ENCODE assay signal across 10 mouse cellular contexts in genomic region chr6:38065501-38066122, GRCm38 (mm10). TPM values are rescaled to one million over a fixed set of nuclear protein-coding genes. Genes with fewer than 3 reads are reported as not detected.
DNase-seq lines count a peak whose midpoint lies in the region; ATAC-seq and TF ChIP-seq lines count a peak whose summit lies in the region.
"Had no signal": no experiment of that assay in that cellular context is flagged by ENCODE, and none has a peak within 500 bp of the region (broad histone marks: within the 10 kb centered on the region; RNA-seq: fewer than 3 reads in every experiment).

No protein-coding gene starts in this region.

- H3K36me3 ChIP-seq in hindbrain, postnatal 0 days (ENCODE audit: insufficient read depth, low read length) = no peaks in the 10 kb centered on the region
- H3K36me3 ChIP-seq in midbrain, embryonic 11.5 days (ENCODE audit: control insufficient read depth, insufficient read depth, low read length) = no peaks in the 10 kb centered on the region
- no peaks in the 10 kb centered on the region for H3K36me3 ChIP-seq in intestine, embryonic 15.5 days

- H3K9ac ChIP-seq in hindbrain, postnatal 0 days (replicated peaks; ENCODE audit: low read length) = no peak overlapping the region
- H3K9ac ChIP-seq in midbrain, embryonic 11.5 days (ENCODE audit: low read length) = no peak overlapping the region
- H3K9ac ChIP-seq in intestine, embryonic 15.5 days = no peak overlapping the region

- no peak for TF ChIP-seq POLR2A in lung, adult 2 months (IDR thresholded peaks at IDR 0.05; ENCODE audit: borderline replicate concordance, extremely low read depth, low read depth, low read length)

- no peak for TF ChIP-seq CTCF in lung, adult 2 months (IDR thresholded peaks at IDR 0.05; ENCODE audit: insufficient read depth, low read length)
- TF ChIP-seq CTCF in hindbrain, postnatal 0 days (IDR thresholded peaks at IDR 0.05; ENCODE audit: low read depth) = no peak

- ATAC-seq in hindbrain, postnatal 0 days = peak; percentile 63
- 0 out of 2 replicates have a peak, but pooled peaks have one; percentile 54 for ATAC-seq in midbrain, embryonic 11.5 days (ENCODE audit: low FRiP score)
- ATAC-seq in intestine, embryonic 15.5 days = no peak

- no peaks in the 10 kb centered on the region for H3K9me3 ChIP-seq in hindbrain, postnatal 0 days (ENCODE audit: low read length)
- H3K9me3 ChIP-seq in midbrain, embryonic 11.5 days (ENCODE audit: control insufficient read depth, low read length) = no peaks in the 10 kb centered on the region; the same call in 1 of the 2 replicates
- no peaks in the 10 kb centered on the region for H3K9me3 ChIP-seq in intestine, embryonic 15.5 days

- H3K4me3 ChIP-seq in lung, adult 2 months (replicated peaks; ENCODE audit: extremely low read depth, low read depth, low read length) = peak overlapping the region; percentile 8
- no peak overlapping the region for H3K4me3 ChIP-seq in hindbrain, postnatal 0 days (ENCODE audit: low read length)
- H3K4me3 ChIP-seq in midbrain, embryonic 11.5 days (ENCODE audit: low read depth, low read length) = no peak overlapping the region
- H3K4me3 ChIP-seq in intestine, embryonic 15.5 days (replicated peaks) = no peak overlapping the region

- no peak for DNase-seq in lung, adult 2 months
- DNase-seq in lung, postnatal 25 days (ENCODE audit: low spot score) = no peak
- peak; percentile 54 to 64 for DNase-seq in cerebellum, postnatal 10 days
- DNase-seq in hindbrain, postnatal 0 days (ENCODE audit: low spot score) = peak; percentile 47
- no peak for DNase-seq in midbrain, embryonic 11.5 days (ENCODE audit: low spot score, missing footprints)
- DNase-seq in liver = no peak
- DNase-seq in testis, postnatal 14 days (ENCODE audit: low spot score) = no peak

- peak overlapping the region; percentile 24; the same call in 1 of the 2 replicates for H3K4me2 ChIP-seq in hindbrain, postnatal 0 days (ENCODE audit: low read depth, low read length)
- H3K4me2 ChIP-seq in midbrain, embryonic 11.5 days = no peak overlapping the region
- no peak overlapping the region for H3K4me2 ChIP-seq in intestine, embryonic 15.5 days (replicated peaks)

- no peaks in the 10 kb centered on the region for H3K27me3 ChIP-seq in hindbrain, postnatal 0 days (ENCODE audit: insufficient read depth, low read length)
- H3K27me3 ChIP-seq in midbrain, embryonic 11.5 days (ENCODE audit: control insufficient read depth, insufficient read depth, low read length) = no peaks in the 10 kb centered on the region
- no peaks in the 10 kb centered on the region for H3K27me3 ChIP-seq in intestine, embryonic 15.5 days (replicated peaks)

- peak overlapping the region; percentile 55 for H3K27ac ChIP-seq in hindbrain, postnatal 0 days
- H3K27ac ChIP-seq in midbrain, embryonic 11.5 days (ENCODE audit: low read depth, low read length) = no peak overlapping the region
- no peak overlapping the region for H3K27ac ChIP-seq in intestine, embryonic 15.5 days

- WGBS in lung, adult 2 months = 48% methylated on average over 11 of the region's 11 CpGs
- 42% methylated on average over 11 of the region's 11 CpGs for WGBS in hindbrain, postnatal 0 days
- WGBS in midbrain, embryonic 11.5 days = 86% methylated on average over 11 of the region's 11 CpGs
- WGBS in intestine, embryonic 15.5 days = 71% methylated on average over 11 of the region's 11 CpGs

- H3K4me1 ChIP-seq in lung, adult 2 months (ENCODE audit: control insufficient read depth, insufficient read depth, low read length) = 0 out of 2 replicates have a peak, but pooled peaks cover 5% of the 10 kb centered on the region
- H3K4me1 ChIP-seq in hindbrain, postnatal 0 days (ENCODE audit: insufficient read depth, low read length) = no peaks in the 10 kb centered on the region; the same call in 1 of the 2 replicates
- no peaks in the 10 kb centered on the region for H3K4me1 ChIP-seq in midbrain, embryonic 11.5 days (ENCODE audit: control insufficient read depth, insufficient read depth, low read length)
- H3K4me1 ChIP-seq in intestine, embryonic 15.5 days (replicated peaks) = no peaks in the 10 kb centered on the region

RNA-seq across cellular contexts. Expression of gene Svopl, which starts 18.8 kb away (rescaled TPM):
- 0.58 and 0.66 TPM in 2 replicates for polyA plus RNA-seq in lung, adult 2 months (2012; rRNA removed)
- total RNA-seq in hindbrain, postnatal 0 days (2014; rRNA removed) = 2.8 TPM in 1 of 2 replicates, not detected in the other
- polyA plus RNA-seq in hindbrain, postnatal 0 days (2015; fragmentation: Nextera tagmentation; extraction: Ambion mirVana) = 1.2 and 1.3 TPM in 2 replicates
- 0.52 and 1.4 TPM in 2 replicates for polyA plus RNA-seq in midbrain, embryonic 11.5 days (2014; fragmentation: Nextera tagmentation; extraction: Ambion mirVana)
- polyA plus RNA-seq in intestine, embryonic 15.5 days (2015; fragmentation: Nextera tagmentation; extraction: Ambion mirVana) = 0.30 and 0.83 TPM in 2 replicates

RNA-seq across cellular contexts. Expression of gene Tmem213, which starts 43.4 kb away (rescaled TPM):
- 2.6 and 3.0 TPM in 2 replicates for polyA plus RNA-seq in lung, adult 2 months (2012; rRNA removed)
- total RNA-seq in hindbrain, postnatal 0 days (2014; rRNA removed) = not detected in 2 replicates
- not detected in 2 replicates for polyA plus RNA-seq in hindbrain, postnatal 0 days (2015; fragmentation: Nextera tagmentation; extraction: Ambion mirVana)
- not detected in 2 replicates for polyA plus RNA-seq in midbrain, embryonic 11.5 days (2014; fragmentation: Nextera tagmentation; extraction: Ambion mirVana)
- polyA plus RNA-seq in intestine, embryonic 15.5 days (2015; fragmentation: Nextera tagmentation; extraction: Ambion mirVana) = 0.57 TPM in 1 of 2 replicates, not detected in the other
- polyA plus RNA-seq: heart, embryonic 14.5 days; neural tube, embryonic 11.5 days had no signal

RNA-seq across cellular contexts. Expression of gene Atp6v0a4, which starts 58.8 kb away (rescaled TPM):
- polyA plus RNA-seq in lung, adult 2 months (2012; rRNA removed) = 6.2 and 12.1 TPM in 2 replicates
- 0.42 TPM in 1 of 2 replicates, not detected in the other for total RNA-seq in hindbrain, postnatal 0 days (2014; rRNA removed)
- 0.28 and 0.29 TPM in 2 replicates for polyA plus RNA-seq in hindbrain, postnatal 0 days (2015; fragmentation: Nextera tagmentation; extraction: Ambion mirVana)
- polyA plus RNA-seq in midbrain, embryonic 11.5 days (2014; fragmentation: Nextera tagmentation; extraction: Ambion mirVana) = not detected in 2 replicates
- polyA plus RNA-seq in intestine, embryonic 15.5 days (2015; fragmentation: Nextera tagmentation; extraction: Ambion mirVana) = 3.9 and 4.0 TPM in 2 replicates
- polyA plus RNA-seq: neural tube, embryonic 11.5 days had no signal

Comparison
In these comparisons a context has a peak if more than half of its experiments do, and no peak if none do; other contexts are left out.
1. DNase-seq: peak in cerebellum, postnatal 10 days (2 of 2) and hindbrain, postnatal 0 days (single experiment); none in lung, adult 2 months (single experiment), lung, postnatal 25 days (single experiment), midbrain, embryonic 11.5 days (single experiment), liver (single experiment) and testis, postnatal 14 days (single experiment).